Mouse (Mus musculus) C2C12 (cell line): ENCODE results near the gene Plau.

Source experiments
- CEBPB ChIP-seq: IDR thresholded peaks from one replicate; pipeline ENCODE4 v1.6.1; 2011; ENCODE audit warnings: low read depth, mild to moderate bottlenecking, control low read depth, moderate library complexity
- CTCF ChIP-seq: IDR thresholded peaks from one replicate; pipeline ENCODE4 v1.5.1; 2011; ENCODE audit not compliant: control insufficient read depth, insufficient read depth, insufficient read length
- FOSL1 ChIP-seq: IDR thresholded peaks from one replicate; pipeline ENCODE4 v1.8.0; 2011; ENCODE audit warnings: mild to moderate bottlenecking, low read length; ENCODE audit not compliant: poor library complexity, insufficient read depth, severe bottlenecking
- MAX ChIP-seq: IDR thresholded peaks from one replicate; pipeline ENCODE4 v1.6.1; 2011; ENCODE audit warnings: mild to moderate bottlenecking, control low read depth
- MYOD1 ChIP-seq: IDR thresholded peaks from one replicate; pipeline ENCODE4 v1.6.1; 2011; ENCODE audit warnings: low read depth; ENCODE audit not compliant: control insufficient read depth, insufficient read length
- USF1 ChIP-seq: IDR thresholded peaks from one replicate; pipeline ENCODE4 v1.6.1; 2011; ENCODE audit warnings: low read depth, mild to moderate bottlenecking, control low read depth, moderate library complexity

DNA sequence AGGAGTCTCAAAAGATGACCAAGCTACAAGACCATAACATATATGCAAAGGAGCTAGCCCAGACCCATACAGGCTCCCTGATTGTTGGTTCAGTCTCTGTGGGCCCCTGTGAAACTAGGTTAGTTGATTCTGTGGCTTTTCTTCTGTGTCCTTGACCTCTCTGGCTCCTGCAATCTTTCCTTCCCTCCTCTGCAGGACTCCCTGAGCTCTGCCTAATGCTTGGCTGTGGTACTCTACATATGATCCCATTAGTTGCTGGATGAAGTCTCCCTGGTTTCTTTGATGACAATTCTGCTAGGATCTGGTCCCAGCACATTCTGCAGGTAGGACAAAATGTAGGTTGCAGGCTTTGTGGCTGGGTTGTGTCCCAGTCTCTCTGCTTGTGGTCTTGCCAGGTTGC lies 15.3 kb downstream of the Plau start:
- no peak for TF ChIP-seq CTCF
- no peak for TF ChIP-seq FOSL1
- no peak for TF ChIP-seq MYOD1
- TF ChIP-seq MAX = no peak
- TF ChIP-seq USF1 = no peak
- no peak for TF ChIP-seq CEBPB
